Mouse (Mus musculus) lung, embryonic 16.5 days (tissue): Measurements from ENCODE around the gene Gpatch1. TPM values are rescaled to one million over a fixed set of nuclear protein-coding genes. Genes with fewer than 3 reads are reported as not detected.
"Not testable (repeated sequence)": the region's sequence is repeated elsewhere in the genome, so short reads cannot be mapped to it uniquely, and the experiment has no call there.

Source experiments
- ATAC-seq: fragments of 200-750 bp; cut with Nextera tagmentation; 2 replicates; pipeline ENCODE4 v1.8.0; 2017; ENCODE audit warnings: low read depth, mild to moderate bottlenecking, moderate library complexity
- H3K27ac ChIP-seq: fragments of 300-500 bp; sonication (generic); 2 replicates; pipeline ENCODE4 v1.5.1; 2014; ENCODE audit warnings: mild to moderate bottlenecking, control low read depth, low read length
- H3K27me3 ChIP-seq: fragments of 300-500 bp; sonication (generic); 2 replicates; pipeline ENCODE4 v1.6.1; 2014; ENCODE audit warnings: low read depth, low read length, mixed read lengths; ENCODE audit not compliant: control insufficient read depth, insufficient read depth
- H3K36me3 ChIP-seq: fragments of 300-500 bp; sonication (generic); 2 replicates; pipeline ENCODE4 v1.6.1; 2014; ENCODE audit warnings: low read length; ENCODE audit not compliant: control insufficient read depth, insufficient read depth
- H3K4me1 ChIP-seq: fragments of 300-500 bp; sonication (generic); replicated peaks from 2 replicates; pipeline ENCODE4 v1.6.1; 2014; ENCODE audit warnings: low read length, mixed read lengths; ENCODE audit not compliant: control insufficient read depth, insufficient read depth
- H3K4me2 ChIP-seq: fragments of 300-500 bp; sonication (generic); 2 replicates; pipeline ENCODE4 v1.6.1; 2014; ENCODE audit warnings: low read depth, low read length, control low read depth
- H3K4me3 ChIP-seq: fragments of 300-500 bp; sonication (generic); 2 replicates; pipeline ENCODE4 v1.5.1; 2014; ENCODE audit warnings: mild to moderate bottlenecking, low read length, control low read depth
- H3K9ac ChIP-seq: fragments of 300-500 bp; sonication (generic); 2 replicates; pipeline ENCODE4 v1.6.1; 2014; ENCODE audit warnings: low read length, control low read depth
- H3K9me3 ChIP-seq: fragments of 300-500 bp; sonication (generic); 2 replicates; pipeline ENCODE4 v1.6.1; 2016; ENCODE audit warnings: low read length; ENCODE audit not compliant: control insufficient read depth
- whole genome bisulfite sequencing: fragments of 180-500 bp; shearing (Covaris S2); extraction: QIAGEN DNeasy Blood & Tissue Kit; methylation state at CpG from one replicate; pipeline ENCODE4 v1.1.7; 2014; 5-methylcytosine and 5-hydroxymethylcytosine counted together
- polyA plus RNA-seq: library from polyadenylated mRNA; unstranded; fragments of >200 nt; fragmentation: Nextera tagmentation; extraction: Ambion mirVana; gene quantifications from 2 replicates; pipeline ENCODE4 v1.2.1, GENCODE M21; 2015

The Gpatch1 gene
- polyA plus RNA-seq, 1 experiment from 2014 or later: 15.5 TPM

GRCm38 (mm10) chr7:35333692-35334526, 15.7 kb upstream of the Gpatch1 start, which contains the start of gene Rhpn2:
TSS of gene Rhpn2 (plus strand) at chr7:35334170.
- H3K4me2 ChIP-seq: peak within 1 kb of the TSS; percentile 97
- no peaks in the 10 kb centered on the region for H3K9me3 ChIP-seq
- peak within 1 kb of the TSS; percentile 71 for H3K9ac ChIP-seq
- peak within 1 kb of the TSS; percentile 63 for H3K27ac ChIP-seq
- ATAC-seq: peak; percentile 99
- peak within 1 kb of the TSS; percentile 72 for H3K4me3 ChIP-seq
- WGBS: under 1% methylated on average over 52 of the region's 52 CpGs
- peaks cover 8% of the 10 kb centered on the region; the same call in 1 of the 2 replicates for H3K27me3 ChIP-seq
- peaks cover 6% of the 10 kb centered on the region for H3K4me1 ChIP-seq
- H3K36me3 ChIP-seq: no peaks in the 10 kb centered on the region

DNA sequence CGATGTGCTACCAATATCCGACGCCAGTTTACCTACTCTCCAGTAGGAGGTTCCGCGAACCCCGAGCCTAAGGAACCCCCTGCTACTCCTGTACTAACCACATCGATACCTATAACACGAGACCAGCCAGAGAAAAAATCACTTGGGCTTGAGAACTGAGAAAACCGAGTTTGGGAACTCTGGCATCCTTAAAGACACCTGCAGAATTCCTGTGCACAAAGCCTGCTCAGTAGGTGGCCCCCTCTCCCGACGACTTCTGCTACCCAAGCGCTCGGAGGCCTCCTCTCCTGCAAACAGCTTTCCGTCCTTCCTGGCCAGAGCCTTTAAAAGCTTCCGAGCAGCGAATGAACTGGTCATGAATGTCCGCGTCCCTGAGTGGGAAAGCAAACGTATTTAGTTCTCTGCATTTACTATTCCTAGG, 15.0 kb upstream of the Gpatch1 start:
- peak overlapping the region; percentile 72 for H3K4me3 ChIP-seq
- peaks cover 8% of the 10 kb centered on the region; the same call in 1 of the 2 replicates for H3K27me3 ChIP-seq
- no peaks in the 10 kb centered on the region for H3K9me3 ChIP-seq
- peak overlapping the region; percentile 63 for H3K27ac ChIP-seq
- peaks cover 6% of the 10 kb centered on the region for H3K4me1 ChIP-seq
- H3K36me3 ChIP-seq: no peaks in the 10 kb centered on the region
- peak; percentile 24 for ATAC-seq
- peak overlapping the region; percentile 97 for H3K4me2 ChIP-seq
- peak overlapping the region; percentile 54 for H3K9ac ChIP-seq
- WGBS: 1% methylated on average over 19 of the region's 19 CpGs

- Histone ChIP-seq H3K36me3 (no peaks in the 10 kb centered on the region), H3K4me3 (no peak overlapping the region), H3K9me3 (no peaks in the 10 kb centered on the region), H3K27me3 (peaks cover 8% of the 10 kb centered on the region; the same call in 1 of the 2 replicates), H3K4me2 (no peak overlapping the region), H3K9ac (no peak overlapping the region), H3K27ac (no peak overlapping the region), H3K4me1 (peaks cover 6% of the 10 kb centered on the region)
- no peak for ATAC-seq
- 63% methylated on average over 3 of the region's 3 CpGs for WGBS
Measured at GRCm38 (mm10) chr7:35331590-35331989, 13.3 kb upstream of the Gpatch1 start.

DNA sequence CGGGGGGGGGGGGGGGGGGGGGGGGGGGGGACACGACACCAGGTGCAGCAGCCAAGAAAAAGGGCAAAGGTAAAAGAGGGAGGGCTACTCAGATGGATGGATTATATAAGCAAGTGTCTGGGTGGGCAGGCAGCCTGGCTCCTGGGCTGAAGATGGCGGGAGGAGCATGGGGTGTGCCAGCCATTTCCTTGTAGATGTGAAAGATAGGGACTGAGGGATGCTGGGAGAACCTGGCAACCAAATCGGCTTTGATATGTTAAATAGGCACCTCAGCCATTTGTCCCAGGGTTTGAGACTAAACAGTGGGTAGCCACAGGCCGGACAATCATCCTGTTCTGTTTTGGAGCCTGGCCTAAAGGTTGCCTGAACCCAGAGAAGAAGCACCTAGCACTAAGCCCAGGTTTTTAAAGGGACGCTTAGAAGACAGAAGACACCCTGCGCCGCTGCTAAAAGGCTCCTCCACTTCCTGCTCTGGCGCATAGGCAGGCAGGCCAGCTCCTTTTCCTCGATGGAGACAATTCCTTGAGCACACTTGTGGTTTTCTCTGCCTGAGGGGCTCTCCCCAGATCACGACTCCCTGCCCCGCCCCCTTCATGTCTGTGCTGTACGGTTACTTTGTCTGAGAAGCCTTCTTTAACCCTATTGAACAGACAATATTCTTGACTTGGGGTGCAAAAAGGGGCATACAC, 4.6 kb upstream of the Gpatch1 start:
- H3K27me3 ChIP-seq: no peaks in the 10 kb centered on the region
- no peaks in the 10 kb centered on the region for H3K36me3 ChIP-seq
- WGBS: 9% methylated on average over 11 of the region's 13 CpGs
- H3K9me3 ChIP-seq: no peaks in the 10 kb centered on the region
- H3K4me2 ChIP-seq: no peak overlapping the region
- no peak for ATAC-seq
- 0 out of 2 replicates have a peak overlapping the region, but pooled peaks have one; percentile 21 for H3K9ac ChIP-seq
- H3K4me1 ChIP-seq: no peaks in the 10 kb centered on the region
- no peak overlapping the region for H3K4me3 ChIP-seq
- no peak overlapping the region for H3K27ac ChIP-seq

- no peak overlapping the region for H3K9ac ChIP-seq
- H3K4me3 ChIP-seq: no peak overlapping the region
- no peak overlapping the region for H3K4me2 ChIP-seq
- 28% methylated on average over 3 of the region's 3 CpGs for WGBS
- no peaks in the 10 kb centered on the region for H3K9me3 ChIP-seq
- no peak for ATAC-seq
- no peaks in the 10 kb centered on the region for H3K36me3 ChIP-seq
- H3K27ac ChIP-seq: no peak overlapping the region
- H3K4me1 ChIP-seq: peaks cover 4% of the 10 kb centered on the region
- no peaks in the 10 kb centered on the region for H3K27me3 ChIP-seq
Measured at GRCm38 (mm10) chr7:35322161-35322560, 3.9 kb upstream of the Gpatch1 start.

DNA sequence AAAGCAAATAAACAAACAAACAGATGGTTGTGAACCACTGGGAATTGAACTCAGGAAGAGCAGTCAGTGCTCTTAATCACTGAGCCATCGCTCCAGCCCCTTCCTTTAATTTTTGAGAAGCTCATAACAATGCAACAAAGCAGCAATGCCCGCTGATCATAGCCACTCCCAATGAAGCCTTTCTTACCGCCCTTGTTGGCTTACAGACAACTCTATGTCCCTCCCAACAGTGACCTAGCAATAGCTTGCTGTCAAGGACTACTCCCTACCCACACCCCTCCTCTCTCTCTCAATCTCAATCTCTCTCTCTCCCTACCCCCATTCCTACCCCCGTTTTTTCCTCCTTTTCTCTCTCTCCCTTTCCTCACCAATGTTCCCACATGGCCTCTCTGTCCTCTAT, 1.5 kb upstream of the Gpatch1 start:
- 72% methylated on average over 4 of the region's 4 CpGs for WGBS
- H3K4me1 ChIP-seq: peaks cover 7% of the 10 kb centered on the region
- ATAC-seq: no peak
- no peaks in the 10 kb centered on the region for H3K27me3 ChIP-seq
- no peak overlapping the region for H3K27ac ChIP-seq
- H3K4me3 ChIP-seq: no peak overlapping the region
- H3K36me3 ChIP-seq: no peaks in the 10 kb centered on the region
- H3K4me2 ChIP-seq: no peak overlapping the region
- H3K9me3 ChIP-seq: no peaks in the 10 kb centered on the region
- no peak overlapping the region for H3K9ac ChIP-seq

DNA sequence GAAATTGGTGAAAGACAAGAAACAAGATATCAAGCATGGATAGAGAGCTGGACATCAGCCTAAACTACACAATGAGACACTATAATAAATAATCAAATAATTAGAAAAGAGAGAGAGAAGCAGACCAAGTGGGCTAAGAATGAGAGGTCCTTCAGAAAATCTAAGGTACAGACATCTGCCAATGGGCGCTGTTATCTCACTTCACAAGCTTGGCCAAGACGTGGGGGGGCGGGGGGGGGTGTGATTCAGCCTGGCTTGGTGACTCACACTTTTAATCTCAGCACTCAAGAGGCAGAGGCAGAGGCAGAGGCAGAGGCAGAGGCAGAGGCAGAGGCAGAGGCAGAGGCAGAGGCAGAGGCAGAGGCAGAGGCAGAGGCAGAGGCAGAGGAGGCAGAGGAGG, 981 bp upstream of the Gpatch1 start:
- 46% methylated on average over 3 of the region's 3 CpGs for WGBS
- not testable (repeated sequence) for ATAC-seq, H3K36me3 ChIP-seq, H3K27ac ChIP-seq, H3K9me3 ChIP-seq, H3K9ac ChIP-seq, H3K27me3 ChIP-seq, H3K4me2 ChIP-seq, H3K4me1 ChIP-seq, H3K4me3 ChIP-seq

DNA sequence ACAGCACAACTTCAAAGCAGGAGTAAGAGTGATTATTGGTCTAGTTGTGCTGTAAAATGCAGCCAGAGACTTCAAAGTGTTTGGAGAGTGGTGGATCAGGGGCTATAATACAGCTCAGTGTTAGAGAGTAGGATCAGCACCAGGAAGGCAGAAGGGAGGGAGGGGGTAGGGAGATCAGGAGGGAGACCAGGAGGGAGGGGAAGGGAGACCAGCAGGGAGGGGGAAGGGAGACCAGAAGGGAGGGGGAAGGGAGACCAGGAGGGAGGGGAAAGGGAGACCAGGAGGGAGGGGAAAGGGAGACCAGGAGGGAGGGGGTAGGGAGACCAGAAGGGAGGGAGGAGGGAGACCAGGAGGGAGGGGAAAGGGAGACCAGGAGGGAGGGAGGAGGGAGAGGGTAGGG, 4.1 kb downstream of the Gpatch1 start:
- Histone ChIP-seq H3K4me1 (peaks cover 7% of the 10 kb centered on the region), H3K27ac (no peak overlapping the region), H3K4me3 (no peak overlapping the region), H3K36me3 (peaks cover 6% of the 10 kb centered on the region; the same call in 1 of the 2 replicates), H3K9me3 (no peaks in the 10 kb centered on the region), H3K27me3 (no peaks in the 10 kb centered on the region), H3K4me2 (no peak overlapping the region), H3K9ac (no peak overlapping the region)
- no peak for ATAC-seq

DNA sequence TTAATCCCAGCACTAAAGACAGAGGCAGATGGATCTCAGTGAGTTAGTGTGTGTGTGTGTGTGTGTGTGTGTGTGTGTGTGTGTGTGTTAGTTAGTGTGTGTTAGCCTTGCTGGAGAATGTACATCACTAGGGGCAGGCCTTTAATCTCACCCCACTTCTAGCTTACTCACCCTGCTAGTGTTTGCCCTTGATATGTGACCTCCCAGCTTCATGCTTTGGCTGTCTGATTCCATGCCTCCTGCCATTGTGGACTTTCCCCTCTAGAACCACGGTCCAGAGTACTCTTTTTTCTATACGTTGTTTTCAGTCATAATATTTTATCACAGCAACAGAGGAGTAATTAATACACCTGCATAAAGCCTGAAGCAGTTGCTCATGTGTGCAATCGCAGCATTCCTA, 7.0 kb downstream of the Gpatch1 start:
- peaks cover 13% of the 10 kb centered on the region for H3K36me3 ChIP-seq
- no peak overlapping the region for H3K4me2 ChIP-seq
- H3K9me3 ChIP-seq: no peaks in the 10 kb centered on the region
- no peak for ATAC-seq
- H3K27me3 ChIP-seq: no peaks in the 10 kb centered on the region
- H3K27ac ChIP-seq: no peak overlapping the region
- no peaks in the 10 kb centered on the region for H3K4me1 ChIP-seq
- no peak overlapping the region for H3K4me3 ChIP-seq
- no peak overlapping the region for H3K9ac ChIP-seq
- WGBS: 82% methylated on average over 3 of the region's 3 CpGs
